ENCODE assay signal across 18 mouse cellular contexts in the genomic region with DNA sequence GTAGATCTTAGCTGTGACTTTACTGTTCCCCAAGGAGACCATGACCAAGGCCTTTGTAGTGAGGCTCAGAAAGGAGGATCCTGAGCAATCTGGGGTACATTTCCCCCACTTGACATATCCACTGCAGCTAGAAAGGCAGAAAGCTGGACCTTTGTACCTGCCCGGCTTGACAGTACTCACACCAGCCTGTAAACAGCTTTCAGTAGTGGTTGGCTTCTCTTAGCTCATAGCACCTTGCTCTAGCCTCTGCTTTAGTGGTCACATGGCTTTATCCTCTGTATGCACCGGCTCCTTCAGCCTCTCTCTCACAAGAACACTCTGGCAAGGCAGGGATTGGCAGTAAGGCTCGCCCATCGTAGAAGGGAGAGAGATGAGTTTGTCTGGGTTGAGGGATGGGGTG. TPM values are rescaled to one million over a fixed set of nuclear protein-coding genes. Genes with fewer than 3 reads are reported as not detected.
DNase-seq lines count a peak whose midpoint lies in the region; ATAC-seq and TF ChIP-seq lines count a peak whose summit lies in the region.
"Had no signal": no experiment of that assay in that cellular context is flagged by ENCODE, and none has a peak within 500 bp of the region (broad histone marks: within the 10 kb centered on the region; RNA-seq: fewer than 3 reads in every experiment).

No protein-coding gene starts in this region.

- TF ChIP-seq CTCF in heart, adult 2 months (IDR thresholded peaks at IDR 0.05) = no peak

- H3K27ac ChIP-seq in heart, adult 2 months = peak overlapping the region; percentile 55; the same call in 1 of the 2 replicates
- H3K27ac ChIP-seq in liver, embryonic 11.5 days (ENCODE audit: low read depth, low read length) = no peak overlapping the region
- H3K27ac ChIP-seq in liver, embryonic 12.5 days = no peak overlapping the region
- no peak overlapping the region for H3K27ac ChIP-seq in liver, embryonic 16.5 days (ENCODE audit: low read length)
- no peak overlapping the region for H3K27ac ChIP-seq in midbrain, embryonic 16.5 days (ENCODE audit: low read length)
- H3K27ac ChIP-seq: embryonic facial prominence, embryonic 13.5 days; hindbrain, embryonic 13.5 days had no signal

- H3K9me3 ChIP-seq in liver, embryonic 11.5 days (ENCODE audit: control insufficient read depth, low read length) = no peaks in the 10 kb centered on the region
- no peaks in the 10 kb centered on the region for H3K9me3 ChIP-seq in liver, embryonic 12.5 days (replicated peaks)
- no peaks in the 10 kb centered on the region for H3K9me3 ChIP-seq in liver, embryonic 16.5 days (replicated peaks; ENCODE audit: control insufficient read depth, low read length)
- H3K9me3 ChIP-seq in midbrain, embryonic 16.5 days (replicated peaks; ENCODE audit: control insufficient read depth, low read length, poor library complexity, severe bottlenecking) = no peaks in the 10 kb centered on the region
- H3K9me3 ChIP-seq: embryonic facial prominence, embryonic 13.5 days; forebrain, embryonic 13.5 days; hindbrain, embryonic 13.5 days had no signal

- no peak for TF ChIP-seq POLR2A in heart, adult 2 months (IDR thresholded peaks at IDR 0.05; ENCODE audit: insufficient read depth, low read depth, low read length)
- TF ChIP-seq POLR2A in myocyte (IDR thresholded peaks at IDR 0.05; ENCODE audit: insufficient read length, low read depth) = no peak

- H3K79me2 ChIP-seq in heart, adult 2 months (replicated peaks; ENCODE audit: control insufficient read depth, insufficient read depth, low read length) = no peaks in the 10 kb centered on the region
- no peaks in the 10 kb centered on the region for H3K79me2 ChIP-seq in myocyte (ENCODE audit: control insufficient read depth, insufficient read depth)

- no peaks in the 10 kb centered on the region for H3K27me3 ChIP-seq in heart, adult 2 months (ENCODE audit: control insufficient read depth, insufficient read depth, low read length)
- no peaks in the 10 kb centered on the region for H3K27me3 ChIP-seq in liver, embryonic 11.5 days (replicated peaks; ENCODE audit: control insufficient read depth, insufficient read depth, low read length)
- H3K27me3 ChIP-seq in liver, embryonic 12.5 days (replicated peaks) = no peaks in the 10 kb centered on the region
- no peaks in the 10 kb centered on the region for H3K27me3 ChIP-seq in liver, embryonic 16.5 days (ENCODE audit: control insufficient read depth, insufficient read depth, low read depth, low read length)
- H3K27me3 ChIP-seq in myocyte (ENCODE audit: control insufficient read depth, insufficient read depth, insufficient read length) = no peaks in the 10 kb centered on the region
- no peaks in the 10 kb centered on the region for H3K27me3 ChIP-seq in midbrain, embryonic 16.5 days (ENCODE audit: control insufficient read depth, insufficient read depth, low read depth, low read length)
- H3K27me3 ChIP-seq: embryonic facial prominence, embryonic 13.5 days; forebrain, embryonic 13.5 days; hindbrain, embryonic 13.5 days had no signal

- TF ChIP-seq EP300 in heart, adult 2 months (IDR thresholded peaks at IDR 0.05; ENCODE audit: insufficient read depth, low read depth, low read length) = no peak

- no peak for ATAC-seq in liver, embryonic 11.5 days (replicated peaks; ENCODE audit: low FRiP score)
- ATAC-seq in liver, embryonic 12.5 days = no peak
- peak; percentile 39 for ATAC-seq in liver, embryonic 16.5 days (ENCODE audit: low read depth)
- ATAC-seq in midbrain, embryonic 16.5 days = no peak
- ATAC-seq: forebrain, embryonic 13.5 days; hindbrain, postnatal 0 days had no signal

- DNase-seq in heart, adult 2 months = no peak
- no peak for DNase-seq in heart, postnatal 10 days
- DNase-seq in liver, embryonic 11.5 days (ENCODE audit: low spot score) = peak; percentile 23
- DNase-seq: adrenal gland, adult 2 months; adrenal gland, postnatal 25 days; cerebellum, adult 18-20 months; cerebellum, adult 9-11 months; cerebellum, postnatal 36 days; gastrocnemius, postnatal 10 days; heart, postnatal 14 days had no signal

- H3K9ac ChIP-seq in heart, adult 2 months (ENCODE audit: low read depth, low read length) = no peak overlapping the region
- H3K9ac ChIP-seq in liver, embryonic 11.5 days (ENCODE audit: low read depth, low read length) = no peak overlapping the region
- H3K9ac ChIP-seq in liver, embryonic 12.5 days = no peak overlapping the region
- H3K9ac ChIP-seq in liver, embryonic 16.5 days (ENCODE audit: low read depth, low read length) = no peak overlapping the region
- H3K9ac ChIP-seq in midbrain, embryonic 16.5 days (ENCODE audit: low read depth, low read length) = no peak overlapping the region
- H3K9ac ChIP-seq: forebrain, embryonic 13.5 days; hindbrain, embryonic 13.5 days had no signal

- no peak overlapping the region for H3ac ChIP-seq in myocyte (ENCODE audit: control insufficient read depth, insufficient read length)

- intact Hi-C loops in heart, adult 2 months (cut with DNase I) = loop anchor here (5.0 kb wide), 2 partner anchors 57 to 107 kb away; a partner anchor contains a TSS
- intact Hi-C loops in heart, postnatal 10 days (cut with DNase I) = loop anchor here (5.0 kb wide), 1 partner anchor 57 kb away; a partner anchor contains a TSS

- H3K36me3 ChIP-seq in heart, adult 2 months (ENCODE audit: control insufficient read depth, insufficient read depth, low read length) = peaks cover 5% of the 10 kb centered on the region; the same call in 1 of the 2 replicates
- peaks cover 34% of the 10 kb centered on the region for H3K36me3 ChIP-seq in liver, embryonic 11.5 days (ENCODE audit: control insufficient read depth, insufficient read depth, low read length)
- H3K36me3 ChIP-seq in liver, embryonic 12.5 days = peaks cover 99% of the 10 kb centered on the region
- peaks cover 82% of the 10 kb centered on the region for H3K36me3 ChIP-seq in liver, embryonic 16.5 days (ENCODE audit: control insufficient read depth, insufficient read depth)
- peaks cover 8% of the 10 kb centered on the region for H3K36me3 ChIP-seq in myocyte (ENCODE audit: control insufficient read depth, insufficient read depth)
- H3K36me3 ChIP-seq in midbrain, embryonic 16.5 days (ENCODE audit: control insufficient read depth, insufficient read depth, low read length) = no peaks in the 10 kb centered on the region

- H3K4me2 ChIP-seq in liver, embryonic 11.5 days = no peak overlapping the region
- no peak overlapping the region for H3K4me2 ChIP-seq in liver, embryonic 12.5 days
- H3K4me2 ChIP-seq in liver, embryonic 16.5 days (ENCODE audit: low read depth, low read length) = no peak overlapping the region
- peak overlapping the region; percentile 48 for H3K4me2 ChIP-seq in myocyte (ENCODE audit: low read depth)
- no peak overlapping the region for H3K4me2 ChIP-seq in midbrain, embryonic 16.5 days (ENCODE audit: low read length)
- H3K4me2 ChIP-seq: embryonic facial prominence, embryonic 13.5 days; forebrain, embryonic 13.5 days; hindbrain, embryonic 13.5 days had no signal

- H3K4me3 ChIP-seq in heart, adult 2 months = no peak overlapping the region
- H3K4me3 ChIP-seq in liver, embryonic 11.5 days (ENCODE audit: low read depth, low read length) = no peak overlapping the region
- no peak overlapping the region for H3K4me3 ChIP-seq in liver, embryonic 12.5 days
- H3K4me3 ChIP-seq in liver, embryonic 16.5 days (ENCODE audit: low read depth, low read length) = no peak overlapping the region
- no peak overlapping the region for H3K4me3 ChIP-seq in myocyte
- no peak overlapping the region for H3K4me3 ChIP-seq in midbrain, embryonic 16.5 days (ENCODE audit: low read depth, low read length)
- H3K4me3 ChIP-seq: embryonic facial prominence, embryonic 13.5 days; forebrain, embryonic 13.5 days; hindbrain, embryonic 13.5 days had no signal

- 89% methylated on average over 4 of the region's 4 CpGs for WGBS in heart, adult 2 months
- WGBS in liver, embryonic 11.5 days = 92% methylated on average over 4 of the region's 4 CpGs
- 87% methylated on average over 4 of the region's 4 CpGs for WGBS in liver, embryonic 12.5 days (ENCODE audit: insufficient replicate concordance)
- 77% methylated on average over 4 of the region's 4 CpGs for WGBS in liver, embryonic 16.5 days (ENCODE audit: insufficient replicate concordance)
- 82% methylated on average over 4 of the region's 4 CpGs for WGBS in midbrain, embryonic 16.5 days

- peaks cover 34% of the 10 kb centered on the region for H3K4me1 ChIP-seq in heart, adult 2 months (ENCODE audit: control insufficient read depth, insufficient read depth, low read length)
- H3K4me1 ChIP-seq in liver, embryonic 11.5 days (replicated peaks; ENCODE audit: control insufficient read depth, insufficient read depth, low read length) = no peaks in the 10 kb centered on the region; the same call in 1 of the 2 replicates
- peaks cover 35% of the 10 kb centered on the region for H3K4me1 ChIP-seq in liver, embryonic 12.5 days
- peaks cover 9% of the 10 kb centered on the region for H3K4me1 ChIP-seq in liver, embryonic 16.5 days (ENCODE audit: control insufficient read depth, low read depth, low read length)
- no peaks in the 10 kb centered on the region for H3K4me1 ChIP-seq in midbrain, embryonic 16.5 days (ENCODE audit: control insufficient read depth, insufficient read depth, low read length)
- H3K4me1 ChIP-seq: forebrain, embryonic 13.5 days had no signal

RNA-seq across cellular contexts. Expression of a gene that starts 15.6 kb away (rescaled TPM):
- total RNA-seq in heart, adult 2 months (2021) = 10 to 100 TPM; 34.2 to 41.3 TPM
- polyA plus RNA-seq in heart, adult 2 months (2012; rRNA removed) = 47.2 and 74.2 TPM in 2 replicates
- 10 to 100 TPM; 51.0 to 52.8 TPM for total RNA-seq in heart, postnatal 10 days (2021)
- 78.8 and 86.8 TPM in 2 replicates for polyA plus RNA-seq in liver, embryonic 11.5 days (2014; fragmentation: Nextera tagmentation; extraction: Ambion mirVana)
- 58.2 and 61.3 TPM in 2 replicates for polyA plus RNA-seq in liver, embryonic 12.5 days (2016; fragmentation: Nextera tagmentation; extraction: Ambion mirVana)
- 37.7 and 40.5 TPM in 2 replicates for polyA plus RNA-seq in liver, embryonic 16.5 days (2015; fragmentation: Nextera tagmentation; extraction: Ambion mirVana)
- polyA plus RNA-seq in myocyte (2012; fragmentation: generic; extraction: Trizol) = 66.7 TPM
- 144 and 157 TPM in 2 replicates for polyA plus RNA-seq in midbrain, embryonic 16.5 days (2015; fragmentation: Nextera tagmentation; extraction: Ambion mirVana)

RNA-seq across cellular contexts. Expression of a gene that starts 32.1 kb away (rescaled TPM):
- 1 to 10 TPM; 8.6 to 10.0 TPM for total RNA-seq in heart, adult 2 months (2021)
- 9.1 and 19.0 TPM in 2 replicates for polyA plus RNA-seq in heart, adult 2 months (2012; rRNA removed)
- 10 to 100 TPM in 1 of 2 experiments, 1 to 10 TPM in 1; 9.1 to 14.0 TPM for total RNA-seq in heart, postnatal 10 days (2021)
- polyA plus RNA-seq in liver, embryonic 11.5 days (2014; fragmentation: Nextera tagmentation; extraction: Ambion mirVana) = 41.3 and 44.9 TPM in 2 replicates
- polyA plus RNA-seq in liver, embryonic 12.5 days (2016; fragmentation: Nextera tagmentation; extraction: Ambion mirVana) = 59.0 and 62.7 TPM in 2 replicates
- 73.5 and 81.3 TPM in 2 replicates for polyA plus RNA-seq in liver, embryonic 16.5 days (2015; fragmentation: Nextera tagmentation; extraction: Ambion mirVana)
- 9.7 TPM for polyA plus RNA-seq in myocyte (2012; fragmentation: generic; extraction: Trizol)
- polyA plus RNA-seq in midbrain, embryonic 16.5 days (2015; fragmentation: Nextera tagmentation; extraction: Ambion mirVana) = 2.1 and 2.2 TPM in 2 replicates

RNA-seq across cellular contexts. Expression of a gene that starts 45.0 kb away (rescaled TPM):
- total RNA-seq in heart, adult 2 months (2021) = 100 to 1,000 TPM; 155 to 170 TPM
- 69.3 and 112 TPM in 2 replicates for polyA plus RNA-seq in heart, adult 2 months (2012; rRNA removed)
- 100 to 1,000 TPM; 132 to 136 TPM for total RNA-seq in heart, postnatal 10 days (2021)
- 88.1 and 92.4 TPM in 2 replicates for polyA plus RNA-seq in liver, embryonic 11.5 days (2014; fragmentation: Nextera tagmentation; extraction: Ambion mirVana)
- polyA plus RNA-seq in liver, embryonic 12.5 days (2016; fragmentation: Nextera tagmentation; extraction: Ambion mirVana) = 90.8 and 105 TPM in 2 replicates
- polyA plus RNA-seq in liver, embryonic 16.5 days (2015; fragmentation: Nextera tagmentation; extraction: Ambion mirVana) = 72.5 and 76.0 TPM in 2 replicates
- polyA plus RNA-seq in myocyte (2012; fragmentation: generic; extraction: Trizol) = 54.8 TPM
- 244 and 258 TPM in 2 replicates for polyA plus RNA-seq in midbrain, embryonic 16.5 days (2015; fragmentation: Nextera tagmentation; extraction: Ambion mirVana)

RNA-seq across cellular contexts. Expression of a gene that starts 58.8 kb away (rescaled TPM):
- 10 to 100 TPM; 25.9 to 28.6 TPM for total RNA-seq in heart, adult 2 months (2021)
- polyA plus RNA-seq in heart, adult 2 months (2012; rRNA removed) = 19.8 and 31.4 TPM in 2 replicates
- total RNA-seq in heart, postnatal 10 days (2021) = 10 to 100 TPM; 45.1 to 51.1 TPM
- polyA plus RNA-seq in liver, embryonic 11.5 days (2014; fragmentation: Nextera tagmentation; extraction: Ambion mirVana) = 65.4 and 72.5 TPM in 2 replicates
- 48.1 and 49.5 TPM in 2 replicates for polyA plus RNA-seq in liver, embryonic 12.5 days (2016; fragmentation: Nextera tagmentation; extraction: Ambion mirVana)
- 29.4 and 31.2 TPM in 2 replicates for polyA plus RNA-seq in liver, embryonic 16.5 days (2015; fragmentation: Nextera tagmentation; extraction: Ambion mirVana)
- 52.2 TPM for polyA plus RNA-seq in myocyte (2012; fragmentation: generic; extraction: Trizol)
- 65.8 and 69.1 TPM in 2 replicates for polyA plus RNA-seq in midbrain, embryonic 16.5 days (2015; fragmentation: Nextera tagmentation; extraction: Ambion mirVana)
